Mouse (Mus musculus) liver, embryonic 16.5 days (tissue): ENCODE measurements around the gene 2810408A11Rik. TPM values are rescaled to one million over a fixed set of nuclear protein-coding genes. Genes with fewer than 3 reads are reported as not detected.
A peak's percentile ranks its signal among the peaks of the same experiment; 100 is the strongest.

Source experiments
- ATAC-seq: fragments of 200-750 bp; cut with Nextera tagmentation; 2 replicates; pipeline ENCODE4 v1.8.0; 2017; ENCODE audit warnings: low read depth, mild to moderate bottlenecking, moderate number of reproducible peaks, moderate library complexity
- H3K27ac ChIP-seq: fragments of 300-500 bp; sonication (generic); 2 replicates; pipeline ENCODE4 v1.5.1; 2014; ENCODE audit warnings: mild to moderate bottlenecking, low read length
- H3K27me3 ChIP-seq: fragments of 300-500 bp; sonication (generic); 2 replicates; pipeline ENCODE4 v1.6.1; 2014; ENCODE audit warnings: low read depth, low read length, mixed read lengths; ENCODE audit not compliant: control insufficient read depth, insufficient read depth
- H3K36me3 ChIP-seq: fragments of 300-500 bp; sonication (generic); 2 replicates; pipeline ENCODE4 v1.6.1; 2014; ENCODE audit warnings: mild to moderate bottlenecking; ENCODE audit not compliant: control insufficient read depth, insufficient read depth
- H3K4me1 ChIP-seq: fragments of 300-500 bp; sonication (generic); 2 replicates; pipeline ENCODE4 v1.6.1; 2014; ENCODE audit warnings: low read depth, low read length, mixed read lengths; ENCODE audit not compliant: control insufficient read depth
- H3K4me2 ChIP-seq: fragments of 300-500 bp; sonication (generic); 2 replicates; pipeline ENCODE4 v1.6.1; 2014; ENCODE audit warnings: low read depth, low read length, mixed read lengths
- H3K4me3 ChIP-seq: fragments of 300-500 bp; sonication (generic); 2 replicates; pipeline ENCODE4 v1.5.1; 2014; ENCODE audit warnings: low read depth, mild to moderate bottlenecking, low read length
- H3K9ac ChIP-seq: fragments of 300-500 bp; sonication (generic); 2 replicates; pipeline ENCODE4 v1.6.1; 2014; ENCODE audit warnings: low read depth, low read length
- H3K9me3 ChIP-seq: fragments of 300-500 bp; sonication (generic); replicated peaks from 2 replicates; pipeline ENCODE4 v1.6.1; 2016; ENCODE audit warnings: low read length; ENCODE audit not compliant: control insufficient read depth
- WGBS: fragments of 180-500 bp; shearing (Covaris S2); extraction: QIAGEN DNeasy Blood & Tissue Kit; methylation state at CpG from one replicate; pipeline ENCODE4 v1.1.7; 2014; ENCODE audit not compliant: insufficient replicate concordance; 5-methylcytosine and 5-hydroxymethylcytosine counted together
- polyA plus RNA-seq: library from polyadenylated mRNA; unstranded; fragments of >200 nt; fragmentation: Nextera tagmentation; extraction: Ambion mirVana; gene quantifications from 2 replicates; pipeline ENCODE4 v1.2.1, GENCODE M21; 2015

Gene 2810408A11Rik
- polyA plus RNA-seq, result 0.46 and 0.76 TPM in 2 replicates

DNA sequence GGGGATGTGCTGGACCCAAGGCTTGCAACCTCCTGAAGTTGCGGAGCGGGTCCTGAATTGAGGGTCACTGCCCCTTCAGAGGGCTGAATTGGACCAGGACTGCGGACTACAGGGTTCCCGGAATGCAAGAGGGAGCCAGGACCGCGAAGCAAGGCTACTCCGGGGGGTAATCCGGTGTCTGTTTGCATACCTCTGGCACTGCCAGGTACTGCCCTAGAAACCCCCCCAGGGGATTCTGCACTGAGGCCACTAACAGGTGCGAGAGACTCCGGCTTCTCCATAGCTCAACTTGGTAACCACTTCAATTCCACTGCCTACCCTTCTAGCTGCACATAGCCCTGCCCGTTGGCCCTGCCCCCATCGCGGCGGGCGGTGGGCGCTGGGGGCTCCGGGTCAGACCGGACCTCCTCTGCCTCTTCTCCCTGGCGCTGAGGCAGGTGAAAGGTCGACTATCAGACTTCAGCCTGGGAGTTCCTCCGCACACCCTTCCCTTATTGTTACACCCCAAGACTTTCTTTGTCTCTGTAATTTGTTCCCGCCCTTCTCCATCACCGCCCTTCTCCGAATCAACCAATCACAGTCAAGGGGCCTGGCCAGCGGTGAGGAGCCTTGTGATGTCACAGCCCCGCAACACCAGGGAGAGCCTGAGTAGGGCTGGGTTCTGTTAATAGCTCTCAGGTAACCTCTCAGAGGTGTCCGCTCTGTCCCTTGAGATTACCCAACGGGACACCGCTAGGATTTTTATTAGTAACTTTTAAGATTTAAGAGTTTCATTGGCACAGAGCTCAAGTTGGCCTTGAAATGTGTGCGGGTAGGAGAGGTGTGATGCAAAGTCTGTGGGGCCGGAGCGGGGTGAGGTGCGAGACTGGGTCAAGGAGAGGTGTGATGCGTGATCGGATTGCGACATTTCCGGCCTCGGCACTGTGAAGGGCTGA is at the start of gene 2810408A11Rik, which contains the start of gene Neurl4:
Gene 2810408A11Rik, minus strand, starts transcription at position 517 of the 935 bp plus-strand sequence.
Gene Neurl4, plus strand, starts transcription at position 602 of the 935 bp plus-strand sequence.
- 0 out of 2 replicates have a peak, but pooled peaks cover 3% of the 10 kb centered on the region for H3K27me3 ChIP-seq
- peak; percentile 92 for ATAC-seq
- under 1% methylated on average over 38 of the region's 38 CpGs for WGBS
- H3K9ac ChIP-seq, result peak within 1 kb of the TSS; percentile 91
- peaks cover 16% of the 10 kb centered on the region for H3K36me3 ChIP-seq
- H3K4me1 ChIP-seq, result peaks cover 27% of the 10 kb centered on the region
- H3K27ac ChIP-seq, result peak within 1 kb of the TSS; percentile 98
- H3K9me3 ChIP-seq, result no peaks in the 10 kb centered on the region
- peak within 1 kb of the TSS; percentile 88 for H3K4me3 ChIP-seq
- H3K4me2 ChIP-seq, result peak within 1 kb of the TSS; percentile 98

DNA sequence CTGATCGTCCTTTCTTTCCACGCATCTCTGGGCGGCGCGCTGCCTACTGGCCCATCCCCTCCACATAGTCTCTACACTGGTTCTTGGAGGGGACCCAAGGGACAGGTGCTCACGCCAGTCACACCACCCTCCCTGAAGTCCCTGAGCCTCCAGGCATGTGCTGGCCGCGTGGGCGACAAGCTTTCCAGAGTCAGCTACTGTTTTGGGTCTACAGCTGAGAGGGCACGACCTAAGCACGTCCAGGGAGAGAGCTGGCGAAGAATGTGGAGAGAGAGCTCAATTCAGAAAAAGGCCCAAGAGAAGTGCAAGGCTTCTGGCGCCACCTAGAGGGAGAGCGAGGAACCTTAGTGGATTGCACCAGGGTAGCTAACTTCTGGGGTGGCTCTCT is 48.0 kb upstream of the 2810408A11Rik start:
- H3K9ac ChIP-seq, result peak overlapping the region; percentile 80
- peak overlapping the region; percentile 68 for H3K27ac ChIP-seq
- H3K27me3 ChIP-seq, result no peaks in the 10 kb centered on the region; the same call in 1 of the 2 replicates
- WGBS, result 1% methylated on average over 14 of the region's 14 CpGs
- peaks cover 39% of the 10 kb centered on the region for H3K4me1 ChIP-seq
- H3K4me3 ChIP-seq, result peak overlapping the region; percentile 82
- peak overlapping the region; percentile 94 for H3K4me2 ChIP-seq
- ATAC-seq, result peak; percentile 14
- peaks cover 16% of the 10 kb centered on the region for H3K36me3 ChIP-seq
- no peaks in the 10 kb centered on the region for H3K9me3 ChIP-seq

DNA sequence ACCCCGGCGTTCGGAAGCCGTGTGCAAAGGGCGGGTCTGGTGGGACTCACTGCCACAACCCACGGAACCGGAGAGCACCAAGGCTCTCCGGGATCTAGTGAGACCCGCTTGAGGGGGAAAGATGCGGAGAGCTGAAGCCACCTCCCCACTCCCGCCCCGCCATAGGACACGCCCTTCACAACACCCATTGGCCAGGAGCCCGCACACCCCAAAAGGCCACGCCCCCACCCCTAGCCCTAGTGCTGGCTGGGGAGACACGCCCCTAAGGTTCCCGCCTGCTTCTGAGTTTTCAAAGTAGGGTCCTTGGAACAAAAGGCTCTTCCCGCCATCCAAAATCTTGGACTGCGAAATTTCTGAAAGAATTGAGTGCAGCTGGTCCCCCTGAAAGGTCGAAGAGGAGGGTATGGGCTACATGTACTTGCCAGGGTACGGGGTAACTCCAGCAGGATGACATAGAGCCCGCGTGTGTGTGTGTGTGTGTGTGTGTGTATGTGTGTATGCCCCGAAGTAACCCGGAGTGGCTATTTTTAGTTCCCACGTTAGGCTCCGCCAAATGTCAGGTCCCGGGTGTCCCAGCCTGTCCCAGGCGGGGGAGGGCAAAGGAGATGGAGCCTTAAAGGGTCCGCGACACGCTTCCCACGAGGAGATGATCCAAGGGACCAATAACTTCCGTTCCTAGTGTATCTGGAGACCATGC is 47.4 kb upstream of the 2810408A11Rik start, which contains the start of gene Slc2a4:
Gene Slc2a4, minus strand, starts transcription at position 123 of the 697 bp plus-strand sequence.
- Histone ChIP-seq H3K27me3 (peaks cover under 1% of the 10 kb centered on the region), H3K36me3 (peaks cover 20% of the 10 kb centered on the region), H3K9ac (peak within 1 kb of the TSS; percentile 80), H3K4me3 (peak within 1 kb of the TSS; percentile 82), H3K9me3 (no peaks in the 10 kb centered on the region), H3K27ac (peak within 1 kb of the TSS; percentile 89), H3K4me1 (peaks cover 39% of the 10 kb centered on the region), H3K4me2 (peak within 1 kb of the TSS; percentile 94)
- 1% methylated on average over 34 of the region's 34 CpGs for WGBS
- peak; percentile 89 for ATAC-seq

DNA sequence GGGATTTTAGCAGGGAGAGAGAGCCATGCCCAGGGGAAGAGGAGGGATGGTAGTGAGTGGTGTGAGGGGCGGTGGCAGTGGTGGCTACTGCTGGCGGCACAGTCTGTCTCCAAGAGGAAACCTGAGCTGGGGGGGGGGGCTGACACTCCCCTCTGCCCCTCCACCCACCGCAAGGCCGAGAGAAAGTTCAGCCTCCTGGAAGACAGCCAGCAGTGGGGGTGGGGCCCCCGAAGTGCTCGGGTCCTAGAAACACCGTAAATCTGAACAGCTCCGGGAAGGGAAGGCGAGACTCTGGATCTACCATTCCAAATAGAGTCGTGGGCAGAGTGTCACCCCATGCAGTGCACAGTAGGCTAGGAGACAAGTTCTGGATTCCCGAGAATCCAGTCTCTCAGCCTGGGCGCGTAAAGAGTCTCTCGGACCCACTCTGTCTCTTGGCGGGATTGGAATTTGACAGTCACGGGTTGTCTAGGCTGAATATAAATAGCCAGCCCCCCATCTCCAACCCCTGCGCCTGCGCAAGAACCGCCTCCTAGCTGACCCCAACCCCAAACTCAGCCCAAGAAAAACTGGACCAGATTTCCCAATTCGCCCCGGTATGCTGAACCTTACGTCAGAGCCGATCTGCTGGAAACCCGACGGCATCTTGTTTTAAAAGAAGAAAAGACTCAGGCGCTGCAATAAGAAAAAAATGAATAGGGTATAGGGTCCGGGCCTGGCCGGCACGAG is 46.7 kb upstream of the 2810408A11Rik start:
- Histone ChIP-seq H3K27ac (peak overlapping the region; percentile 89), H3K36me3 (peaks cover 24% of the 10 kb centered on the region), H3K9me3 (no peaks in the 10 kb centered on the region), H3K4me3 (peak overlapping the region; percentile 82), H3K27me3 (peaks cover 7% of the 10 kb centered on the region), H3K4me1 (peaks cover 39% of the 10 kb centered on the region), H3K4me2 (peak overlapping the region; percentile 94), H3K9ac (peak overlapping the region; percentile 80)
- 9% methylated on average over 29 of the region's 29 CpGs for WGBS
- ATAC-seq, result 0 out of 2 replicates have a peak, but pooled peaks have one; percentile 2

DNA sequence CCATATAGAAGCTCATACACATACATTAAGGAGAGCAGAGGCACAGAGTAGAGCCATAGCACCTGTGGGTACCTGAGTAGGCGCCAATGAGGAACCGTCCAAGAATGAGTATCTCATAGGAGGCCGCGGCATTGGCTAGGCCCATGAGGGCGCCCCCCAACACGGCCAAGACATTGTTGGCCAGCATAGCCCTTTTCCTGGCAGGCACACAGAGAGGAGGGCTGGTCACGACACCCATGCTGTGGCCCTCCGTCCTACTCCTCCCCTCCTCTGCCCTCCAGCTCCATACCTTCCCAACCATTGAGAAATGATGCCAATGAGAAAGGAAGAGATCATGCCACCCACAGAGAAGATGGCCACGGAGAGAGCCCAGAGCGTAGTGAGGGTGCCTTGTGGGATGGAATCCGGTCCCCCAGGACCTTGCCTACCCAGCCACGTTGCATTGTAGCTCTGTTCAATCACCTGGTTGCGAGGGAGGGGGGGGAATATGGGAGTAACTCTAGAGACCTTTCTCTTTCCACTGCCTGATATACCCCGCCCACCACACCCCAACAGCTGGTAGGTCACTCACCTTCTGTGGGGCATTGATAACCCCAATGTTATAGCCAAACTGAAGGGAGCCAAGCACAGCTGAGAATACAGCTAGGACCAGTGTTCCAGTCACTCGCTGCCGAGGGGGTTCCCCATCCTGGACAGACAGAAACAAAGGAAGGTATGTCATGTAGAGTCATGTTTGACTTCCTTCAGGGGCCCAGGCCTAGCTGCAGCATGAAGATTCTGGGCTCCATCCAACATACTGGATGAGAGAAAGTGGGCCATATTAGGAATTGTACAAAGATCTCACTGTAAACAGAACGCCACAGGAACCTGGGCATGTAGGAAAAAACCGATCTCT is 45.5 kb upstream of the 2810408A11Rik start:
- H3K9ac ChIP-seq, result peak overlapping the region; percentile 80

DNA sequence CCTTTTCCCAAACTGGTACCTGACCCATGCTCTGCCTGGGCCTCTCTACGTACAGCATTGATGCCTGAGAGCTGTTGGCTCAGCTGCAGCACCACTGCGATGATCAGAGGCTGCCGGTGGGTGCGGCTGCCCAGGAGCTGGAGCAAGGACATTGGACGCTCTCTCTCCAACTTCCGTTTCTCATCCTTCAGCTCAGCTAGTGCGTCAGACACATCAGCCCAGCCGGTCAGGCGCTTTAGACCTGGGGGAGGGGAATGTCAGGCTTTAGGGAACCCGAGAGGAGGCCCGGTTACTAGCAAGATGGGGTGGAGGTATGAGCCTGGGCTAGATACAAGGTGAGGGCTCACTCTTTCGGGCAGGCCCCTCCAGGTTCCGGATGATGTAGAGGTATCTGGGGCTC is 44.4 kb upstream of the 2810408A11Rik start:
- H3K27ac ChIP-seq, result peak overlapping the region; percentile 89
- peaks cover 24% of the 10 kb centered on the region for H3K36me3 ChIP-seq
- peak overlapping the region; percentile 65 for H3K9ac ChIP-seq
- peaks cover 13% of the 10 kb centered on the region for H3K27me3 ChIP-seq
- peaks cover 39% of the 10 kb centered on the region for H3K4me1 ChIP-seq
- H3K9me3 ChIP-seq, result no peaks in the 10 kb centered on the region
- no peak for ATAC-seq
- WGBS, result 67% methylated on average over 13 of the region's 13 CpGs
- peak overlapping the region; percentile 94 for H3K4me2 ChIP-seq
- H3K4me3 ChIP-seq, result peak overlapping the region; percentile 82

More for the DNA sequence above, 45.5 kb upstream of the 2810408A11Rik start:
- Histone ChIP-seq H3K4me3 (peak overlapping the region; percentile 82), H3K27me3 (peaks cover 7% of the 10 kb centered on the region), H3K36me3 (peaks cover 24% of the 10 kb centered on the region), H3K9me3 (no peaks in the 10 kb centered on the region), H3K27ac (peak overlapping the region; percentile 89), H3K4me1 (peaks cover 39% of the 10 kb centered on the region), H3K4me2 (peak overlapping the region; percentile 94)
- ATAC-seq, result peak; percentile 83
- WGBS, result 66% methylated on average over 18 of the region's 18 CpGs

DNA sequence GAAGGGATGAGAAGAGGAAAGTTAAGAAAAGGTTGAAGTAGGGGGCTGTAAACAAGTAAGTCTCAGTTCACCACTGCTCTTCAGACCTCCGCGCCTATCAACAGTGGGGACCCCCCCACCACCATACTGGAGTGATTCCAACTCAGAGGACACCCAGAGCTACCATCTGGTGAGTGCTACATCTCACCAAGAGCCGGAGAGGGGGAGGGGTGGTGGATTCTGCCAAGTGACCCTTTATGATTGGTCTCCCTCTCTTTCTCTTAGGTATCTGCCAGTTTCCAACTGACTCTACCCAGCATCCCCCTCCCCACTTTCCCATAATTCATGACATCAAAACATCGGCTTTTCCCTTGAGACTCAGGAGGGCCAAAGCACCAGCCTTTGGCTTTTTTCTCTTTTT is 40.2 kb upstream of the 2810408A11Rik start:
- H3K9me3 ChIP-seq, result no peaks in the 10 kb centered on the region
- H3K27ac ChIP-seq, result no peak overlapping the region
- 90% methylated on average over 4 of the region's 4 CpGs for WGBS
- H3K4me2 ChIP-seq, result no peak overlapping the region
- H3K9ac ChIP-seq, result no peak overlapping the region
- H3K27me3 ChIP-seq, result peaks cover 53% of the 10 kb centered on the region
- no peak overlapping the region for H3K4me3 ChIP-seq
- peaks cover 26% of the 10 kb centered on the region for H3K4me1 ChIP-seq
- H3K36me3 ChIP-seq, result peaks cover 24% of the 10 kb centered on the region
- ATAC-seq, result no peak
